Mouse (Mus musculus) lung, postnatal 0 days (tissue): Measurements from ENCODE around the gene Gpx7. TPM values are rescaled to one million over a fixed set of nuclear protein-coding genes. Genes with fewer than 3 reads are reported as not detected.

Experiments used
- ATAC-seq: fragments of 200-750 bp; cut with Nextera tagmentation; 2 replicates; pipeline ENCODE4 v1.8.0; 2017; ENCODE audit warnings: moderate library complexity
- DNase-seq: peaks from one replicate; pipeline ENCODE4 v3.0.0-alpha.2; 2016; ENCODE audit warnings: low spot score
- H3K27ac ChIP-seq: fragments of 300-500 bp; sonication (generic); 2 replicates; pipeline ENCODE4 v1.5.1; 2014; ENCODE audit warnings: antibody characterized with exemption, mild to moderate bottlenecking, low read length, mixed read lengths
- H3K27me3 ChIP-seq: fragments of 300-500 bp; sonication (generic); replicated peaks from 2 replicates; pipeline ENCODE4 v1.6.1; 2014; ENCODE audit warnings: low read length, mixed read lengths; ENCODE audit not compliant: insufficient read depth
- H3K36me3 ChIP-seq: fragments of 300-500 bp; sonication (generic); 2 replicates; pipeline ENCODE4 v1.6.1; 2014; ENCODE audit warnings: low read length, mixed read lengths; ENCODE audit not compliant: insufficient read depth
- H3K4me1 ChIP-seq: fragments of 300-500 bp; sonication (generic); 2 replicates; pipeline ENCODE4 v1.6.1; 2014; ENCODE audit warnings: antibody characterized with exemption, low read depth, low read length, mixed read lengths; ENCODE audit not compliant: insufficient read depth
- H3K4me2 ChIP-seq: fragments of 300-500 bp; sonication (generic); replicated peaks from 2 replicates; pipeline ENCODE4 v1.6.1; 2014; ENCODE audit warnings: low read depth, mild to moderate bottlenecking, low read length, moderate library complexity, mixed read lengths
- H3K4me3 ChIP-seq: fragments of 300-500 bp; sonication (generic); 2 replicates; pipeline ENCODE4 v1.5.1; 2014; ENCODE audit warnings: low read depth, low read length
- H3K9ac ChIP-seq: fragments of 300-500 bp; sonication (generic); replicated peaks from 2 replicates; pipeline ENCODE4 v1.6.1; 2014; ENCODE audit warnings: low read depth, mild to moderate bottlenecking
- H3K9me3 ChIP-seq: fragments of 300-500 bp; sonication (generic); 2 replicates; pipeline ENCODE4 v1.6.1; 2016; ENCODE audit warnings: low read length, mixed read lengths
- CTCF ChIP-seq: IDR thresholded peaks from 2 replicates; pipeline ENCODE4 v1.5.1; 2016; ENCODE audit warnings: antibody characterized with exemption, mild to moderate bottlenecking
- EP300 ChIP-seq: IDR thresholded peaks from 2 replicates; pipeline ENCODE4 v1.6.1; 2016; ENCODE audit warnings: antibody characterized with exemption, mild to moderate bottlenecking, control low read depth
- WGBS: fragments of 180-500 bp; shearing (Covaris S2); extraction: QIAGEN DNeasy Blood & Tissue Kit; methylation state at CpG from one replicate; pipeline ENCODE4 v1.1.7; 2014; 5-methylcytosine and 5-hydroxymethylcytosine counted together
- polyA plus RNA-seq: library from polyadenylated mRNA; unstranded; fragments of >200 nt; fragmentation: Nextera tagmentation; extraction: Ambion mirVana; gene quantifications from 2 replicates; pipeline ENCODE4 v1.2.1, GENCODE M21; 2015

The Gpx7 gene
- polyA plus RNA-seq, 1 experiment from 2014 or later: 68.5 TPM

GRCm38 (mm10) chr4:108400395-108400794 lies 6.4 kb downstream of the Gpx7 start:
- H3K27ac ChIP-seq: no peak overlapping the region
- H3K9me3 ChIP-seq: no peaks in the 10 kb centered on the region
- no peak overlapping the region for H3K9ac ChIP-seq
- no peak overlapping the region for H3K4me2 ChIP-seq
- no peak overlapping the region for H3K4me3 ChIP-seq
- H3K27me3 ChIP-seq: no peaks in the 10 kb centered on the region
- ATAC-seq (no peak), DNase-seq (no peak)
- 82% methylated on average over 10 of the region's 10 CpGs for WGBS
- peaks cover 5% of the 10 kb centered on the region; the same call in 1 of the 2 replicates for H3K36me3 ChIP-seq
- H3K4me1 ChIP-seq: no peaks in the 10 kb centered on the region
- TF ChIP-seq EP300: no peak
- TF ChIP-seq CTCF: no peak

- ATAC-seq: no peak
- DNase-seq: no peak
- H3K4me1 ChIP-seq: no peaks in the 10 kb centered on the region
- TF ChIP-seq EP300: no peak
- no peak for TF ChIP-seq CTCF
- no peaks in the 10 kb centered on the region for H3K9me3 ChIP-seq
- no peaks in the 10 kb centered on the region for H3K27me3 ChIP-seq
- H3K9ac ChIP-seq: no peak overlapping the region
- H3K36me3 ChIP-seq: no peaks in the 10 kb centered on the region
- no peak overlapping the region for H3K27ac ChIP-seq
- H3K4me2 ChIP-seq: no peak overlapping the region
- H3K4me3 ChIP-seq: no peak overlapping the region
Observed at GRCm38 (mm10) chr4:108394236-108394635, 12.5 kb downstream of the Gpx7 start.

- no peaks in the 10 kb centered on the region for H3K9me3 ChIP-seq
- H3K9ac ChIP-seq: no peak overlapping the region
- no peaks in the 10 kb centered on the region for H3K4me1 ChIP-seq
- ATAC-seq (no peak), DNase-seq (no peak)
- H3K4me2 ChIP-seq: no peak overlapping the region
- H3K4me3 ChIP-seq: no peak overlapping the region
- TF ChIP-seq CTCF: no peak
- TF ChIP-seq EP300: no peak
- no peak overlapping the region for H3K27ac ChIP-seq
- H3K36me3 ChIP-seq: no peaks in the 10 kb centered on the region
- WGBS: 64% methylated on average over 2 of the region's 2 CpGs
- no peaks in the 10 kb centered on the region for H3K27me3 ChIP-seq
Observed at GRCm38 (mm10) chr4:108392558-108392957, 14.2 kb downstream of the Gpx7 start.

GRCm38 (mm10) chr4:108391124-108391523 lies 15.6 kb downstream of the Gpx7 start:
- Histone ChIP-seq H3K4me1 (no peaks in the 10 kb centered on the region), H3K36me3 (no peaks in the 10 kb centered on the region), H3K4me3 (no peak overlapping the region), H3K9ac (no peak overlapping the region), H3K27me3 (no peaks in the 10 kb centered on the region), H3K9me3 (no peaks in the 10 kb centered on the region), H3K4me2 (no peak overlapping the region), H3K27ac (no peak overlapping the region)
- ATAC-seq (no peak), DNase-seq (no peak)
- TF ChIP-seq CTCF (no peak), EP300 (no peak)
- 64% methylated on average over 5 of the region's 5 CpGs for WGBS

- H3K27me3 ChIP-seq: no peaks in the 10 kb centered on the region
- H3K27ac ChIP-seq: no peak overlapping the region
- no peaks in the 10 kb centered on the region for H3K9me3 ChIP-seq
- no peaks in the 10 kb centered on the region for H3K36me3 ChIP-seq
- ATAC-seq (no peak), DNase-seq (no peak)
- H3K9ac ChIP-seq: no peak overlapping the region
- no peak overlapping the region for H3K4me2 ChIP-seq
- TF ChIP-seq CTCF (no peak), EP300 (no peak)
- H3K4me1 ChIP-seq: no peaks in the 10 kb centered on the region
- WGBS: 83% methylated on average over 3 of the region's 3 CpGs
- H3K4me3 ChIP-seq: no peak overlapping the region
Observed at GRCm38 (mm10) chr4:108388741-108389140, 18.0 kb downstream of the Gpx7 start.

- peak; percentile 64 for TF ChIP-seq EP300
- TF ChIP-seq CTCF: peak; percentile 65
- DNase-seq (peak; percentile 96), ATAC-seq (peak; percentile 92)
- under 1% methylated on average over 18 of the region's 18 CpGs for WGBS
- H3K27ac ChIP-seq: peak overlapping the region; percentile 44
- H3K4me1 ChIP-seq: no peaks in the 10 kb centered on the region
- H3K27me3 ChIP-seq: 0 out of 2 replicates have a peak, but pooled peaks cover 2% of the 10 kb centered on the region
- no peaks in the 10 kb centered on the region for H3K36me3 ChIP-seq
- H3K4me2 ChIP-seq: peak overlapping the region; percentile 60
- H3K9ac ChIP-seq: 0 out of 2 replicates have a peak overlapping the region, but pooled peaks have one; percentile 43
- no peaks in the 10 kb centered on the region for H3K9me3 ChIP-seq
- H3K4me3 ChIP-seq: peak overlapping the region; percentile 34
Observed at GRCm38 (mm10) chr4:108387681-108388253, 19.0 kb downstream of the Gpx7 start.

GRCm38 (mm10) chr4:108387106-108387505 lies 19.7 kb downstream of the Gpx7 start:
- no peak overlapping the region for H3K4me3 ChIP-seq
- peak; percentile 43 for ATAC-seq
- no peaks in the 10 kb centered on the region for H3K4me1 ChIP-seq

More at GRCm38 (mm10) chr4:108387106-108387505, 19.7 kb downstream of the Gpx7 start:
- Histone ChIP-seq H3K36me3 (no peaks in the 10 kb centered on the region), H3K27ac (0 out of 2 replicates have a peak overlapping the region, but pooled peaks have one; percentile 44), H3K9me3 (no peaks in the 10 kb centered on the region), H3K9ac (no peak overlapping the region), H3K4me2 (peak overlapping the region; percentile 60), H3K27me3 (0 out of 2 replicates have a peak, but pooled peaks cover 8% of the 10 kb centered on the region)
- TF ChIP-seq CTCF (no peak), EP300 (no peak)
- no peak for DNase-seq
- WGBS: 31% methylated on average over 4 of the region's 4 CpGs
